Mouse (Mus musculus): ENCODE measurements around the gene Gm10134. TPM values are rescaled to one million over a fixed set of nuclear protein-coding genes. Genes with fewer than 3 reads are reported as not detected.

The Gm10134 gene
- polyA plus RNA-seq, 1 experiment from 2014 or later, result 6.0 TPM

- 96% methylated on average over 5 of the region's 5 CpGs for WGBS
- no peaks in the 10 kb centered on the region for H3K27me3 ChIP-seq (replicated peaks; ENCODE audit: control insufficient read depth, insufficient read depth, low read length)
Observed at GRCm38 (mm10) chr2:28552301-28552700, 46.4 kb downstream of the Gm10134 start.

More at GRCm38 (mm10) chr2:28552301-28552700, 46.4 kb downstream of the Gm10134 start:
- Histone ChIP-seq H3K27ac (ENCODE audit: low read depth, low read length) (no peak overlapping the region), H3K4me1 (replicated peaks; ENCODE audit: control insufficient read depth, insufficient read depth, low read length) (no peaks in the 10 kb centered on the region), H3K36me3 (ENCODE audit: control insufficient read depth, insufficient read depth) (peaks cover 65% of the 10 kb centered on the region), H3K9me3 (ENCODE audit: control insufficient read depth) (no peaks in the 10 kb centered on the region), H3K9ac (ENCODE audit: low read depth, low read length) (no peak overlapping the region), H3K4me3 (ENCODE audit: low read depth, low read length) (no peak overlapping the region), H3K4me2 (replicated peaks; ENCODE audit: low read depth) (no peak overlapping the region)
- TF ChIP-seq CTCF (IDR thresholded peaks at IDR 0.05; ENCODE audit: low read depth), result no peak
- no peak for ATAC-seq

Other genes with a start within 250 kb of the Gm10134 start
- gene Ppp1r26, start 59.3 kb upstream of the Gm10134 start, polyA plus RNA-seq (2015; fragmentation: Nextera tagmentation; extraction: Ambion mirVana), result 0.61 and 0.73 TPM in 2 replicates
- gene 1700007K13Rik, start 39.8 kb upstream of the Gm10134 start, polyA plus RNA-seq (2015; fragmentation: Nextera tagmentation; extraction: Ambion mirVana), result not detected in 2 replicates
- 24.5 and 25.1 TPM in 2 replicates for gene Mrps2, start 38.0 kb upstream of the Gm10134 start, polyA plus RNA-seq (2015; fragmentation: Nextera tagmentation; extraction: Ambion mirVana)
- 1.1 and 1.6 TPM in 2 replicates for gene Gbgt1, start 9.2 kb upstream of the Gm10134 start, polyA plus RNA-seq (2015; fragmentation: Nextera tagmentation; extraction: Ambion mirVana)
- 11.5 and 15.6 TPM in 2 replicates for gene Ralgds, start 7.0 kb downstream of the Gm10134 start, polyA plus RNA-seq (2015; fragmentation: Nextera tagmentation; extraction: Ambion mirVana)
- 5.5 and 7.9 TPM in 2 replicates for gene Cel, start 57.3 kb downstream of the Gm10134 start, polyA plus RNA-seq (2015; fragmentation: Nextera tagmentation; extraction: Ambion mirVana)
- gene Gtf3c5, start 77.7 kb downstream of the Gm10134 start, polyA plus RNA-seq (2015; fragmentation: Nextera tagmentation; extraction: Ambion mirVana), result 8.4 and 8.9 TPM in 2 replicates
- 0.34 TPM in 1 of 2 replicates, not detected in the other for gene Gfi1b, start 115.9 kb downstream of the Gm10134 start, polyA plus RNA-seq (2015; fragmentation: Nextera tagmentation; extraction: Ambion mirVana)
- 6.5 and 8.2 TPM in 2 replicates for gene Tsc1, start 135.1 kb downstream of the Gm10134 start, polyA plus RNA-seq (2015; fragmentation: Nextera tagmentation; extraction: Ambion mirVana)
- 0.60 and 0.86 TPM in 2 replicates for gene Spaca9, start 193.6 kb downstream of the Gm10134 start, polyA plus RNA-seq (2015; fragmentation: Nextera tagmentation; extraction: Ambion mirVana)
- 0.16 TPM in 1 of 2 replicates, not detected in the other for gene Ak8, start 194.1 kb downstream of the Gm10134 start, polyA plus RNA-seq (2015; fragmentation: Nextera tagmentation; extraction: Ambion mirVana)

All from intestine, postnatal 0 days (tissue).